Mouse (Mus musculus): ENCODE measurements at regions not wholly inside any gene's neighbourhood (a gene's known extent, or its start where the extent isn't known, plus 50 kb on each side); places are given as distances from the start of the nearest gene placed in this dataset.

GRCm38 (mm10) chr16:64068787-64069673 is 205.1 kb upstream of the Epha3 start:
- DNase-seq (ENCODE audit: extremely low spot score, low read depth, low spot score): no peak

- DNase-seq (ENCODE audit: extremely low spot score, low read depth, low spot score): no peak
Measured at GRCm38 (mm10) chr16:64062584-64062983, 198.6 kb upstream of the Epha3 start.

- no peak for DNase-seq (ENCODE audit: extremely low spot score, low read depth, low spot score)
Measured at GRCm38 (mm10) chr16:64058712-64059111, 194.7 kb upstream of the Epha3 start.

GRCm38 (mm10) chr16:64054346-64054745 is 190.4 kb upstream of the Epha3 start:
- DNase-seq (ENCODE audit: extremely low spot score, low read depth, low spot score): no peak

GRCm38 (mm10) chr16:64048026-64048425 is 184.1 kb upstream of the Epha3 start:
- DNase-seq (ENCODE audit: extremely low spot score, low read depth, low spot score): no peak

GRCm38 (mm10) chr16:64033049-64033448 is 169.1 kb upstream of the Epha3 start:
- no peak for DNase-seq (ENCODE audit: extremely low spot score, low read depth, low spot score)

- DNase-seq (ENCODE audit: extremely low spot score, low read depth, low spot score): no peak
Measured at GRCm38 (mm10) chr16:64023981-64024380, 160.0 kb upstream of the Epha3 start.

GRCm38 (mm10) chr16:64000884-64001283 is 136.9 kb upstream of the Epha3 start:
- DNase-seq (ENCODE audit: extremely low spot score, low read depth, low spot score): no peak

- DNase-seq (ENCODE audit: extremely low spot score, low read depth, low spot score): no peak
Measured at GRCm38 (mm10) chr16:63967407-63967806, 103.4 kb upstream of the Epha3 start.

GRCm38 (mm10) chr16:63960786-63961185 is 96.8 kb upstream of the Epha3 start:
- no peak for DNase-seq (ENCODE audit: extremely low spot score, low read depth, low spot score)

GRCm38 (mm10) chr16:63958154-63958553 is 94.2 kb upstream of the Epha3 start:
- DNase-seq (ENCODE audit: extremely low spot score, low read depth, low spot score): peak; percentile 8

- no peak for DNase-seq (ENCODE audit: extremely low spot score, low read depth, low spot score)
Measured at GRCm38 (mm10) chr16:63925195-63925594, 61.2 kb upstream of the Epha3 start.

- no peak for DNase-seq (ENCODE audit: extremely low spot score, low read depth, low spot score)
Measured at GRCm38 (mm10) chr16:63921146-63921545, 57.2 kb upstream of the Epha3 start.

Measured in hindlimb bud, embryonic 11.5 days (tissue).